Mouse (Mus musculus): ENCODE data around the gene Lcn12.

GRCm38 (mm10) chr2:25505000-25505399 lies 11.3 kb upstream of the Lcn12 start:
- TF ChIP-seq CTCF (IDR thresholded peaks at IDR 0.05; ENCODE audit: low read depth) (no peak), EP300 (optimal IDR thresholded peaks at IDR 0.05) (no peak)

All from stomach, postnatal 0 days (tissue).